ENCODE assay signal across 15 mouse cellular contexts in the genomic region with DNA sequence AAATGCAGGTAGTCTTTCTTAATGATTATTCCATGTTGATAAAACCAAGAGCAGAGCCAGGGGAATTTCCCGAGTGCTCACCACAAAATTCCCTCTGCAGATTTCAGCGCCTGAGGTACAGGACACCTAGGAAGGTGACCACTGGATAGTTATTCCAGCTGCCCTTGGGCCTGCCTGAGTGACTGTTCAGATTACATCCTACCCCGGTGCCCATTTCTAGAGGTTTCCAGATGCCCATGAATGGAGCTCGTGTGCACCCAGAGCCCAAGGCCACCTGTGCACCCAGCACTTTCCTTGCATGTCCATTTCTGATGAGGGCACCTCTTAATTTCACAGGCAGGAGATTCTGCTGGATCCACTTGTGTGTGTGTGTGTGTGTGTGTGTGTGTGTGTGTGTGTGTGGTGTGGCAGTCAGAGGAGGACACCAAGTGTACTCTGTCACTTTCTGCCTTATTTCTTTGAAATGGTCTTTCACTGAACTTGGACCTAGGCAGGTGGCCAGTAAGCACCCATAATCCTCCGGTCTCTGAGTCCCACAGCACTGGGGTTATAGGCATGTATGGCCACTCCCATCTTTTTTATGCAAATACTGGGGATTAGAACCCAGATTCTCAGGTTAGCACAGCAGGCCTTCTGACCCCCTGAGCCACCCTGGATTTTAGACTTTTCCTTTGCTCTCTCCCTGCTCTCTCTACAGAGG. TPM values are rescaled to one million over a fixed set of nuclear protein-coding genes. Genes with fewer than 3 reads are reported as not detected.
A peak's percentile ranks its signal among the peaks of the same experiment; 100 is the strongest.
DNase-seq lines count a peak whose midpoint lies in the region; ATAC-seq and TF ChIP-seq lines count a peak whose summit lies in the region.
"Had no signal": no experiment of that assay in that cellular context is flagged by ENCODE, and none has a peak within 500 bp of the region (broad histone marks: within the 10 kb centered on the region; RNA-seq: fewer than 3 reads in every experiment).

No protein-coding gene starts in this region.

- peak overlapping the region; percentile 42; the same call in 1 of the 2 replicates for H3K9ac ChIP-seq in heart, embryonic 16.5 days (ENCODE audit: low read length)
- H3K9ac ChIP-seq: hindbrain, embryonic 12.5 days; limb, embryonic 15.5 days had no signal

- no peak overlapping the region for H3K4me2 ChIP-seq in heart, embryonic 16.5 days (ENCODE audit: low read depth, low read length)
- H3K4me2 ChIP-seq: hindbrain, embryonic 12.5 days; limb, embryonic 15.5 days had no signal

- H3K79me2 ChIP-seq in macrophage (ENCODE audit: inconsistent target): peaks cover 90% of the 10 kb centered on the region

- no peak for TF ChIP-seq POLR2A in kidney, adult 2 months (IDR thresholded peaks at IDR 0.05; ENCODE audit: low read depth, low read length)

- TF ChIP-seq CTCF in gastrocnemius, adult 2 months (IDR thresholded peaks at IDR 0.05): no peak
- no peak for TF ChIP-seq CTCF in kidney, adult 2 months (conservative IDR thresholded peaks at IDR 0.05; ENCODE audit: insufficient read depth, insufficient read length, low read depth, low read length)

- H3K27ac ChIP-seq in gastrocnemius, adult 2 months: peak overlapping the region; percentile 74
- H3K27ac ChIP-seq in kidney, adult 2 months (ENCODE audit: insufficient read depth, low read depth, low read length): no peak overlapping the region
- H3K27ac ChIP-seq in heart, embryonic 16.5 days (ENCODE audit: low read length): peak overlapping the region; percentile 62
- peak overlapping the region; percentile 98 for H3K27ac ChIP-seq in macrophage
- H3K27ac ChIP-seq: layer of hippocampus, adult 2 months had no signal

- ATAC-seq in heart, embryonic 16.5 days (replicated peaks; ENCODE audit: extremely low read depth, insufficient read depth, low FRiP score): no peak

- WGBS in kidney, adult 2 months: 78% methylated on average over 5 of the region's 5 CpGs
- WGBS in heart, embryonic 16.5 days: 77% methylated on average over 5 of the region's 5 CpGs
- 96% methylated on average over 5 of the region's 5 CpGs for WGBS in macrophage (ENCODE audit: missing documents)

- no peaks in the 10 kb centered on the region for H3K27me3 ChIP-seq in kidney, adult 2 months (replicated peaks; ENCODE audit: control insufficient read depth, insufficient read depth, low read length)
- no peaks in the 10 kb centered on the region for H3K27me3 ChIP-seq in heart, embryonic 16.5 days (ENCODE audit: control insufficient read depth, insufficient read depth, low read length)
- H3K27me3 ChIP-seq: hindbrain, embryonic 12.5 days; limb, embryonic 15.5 days had no signal

- no peaks in the 10 kb centered on the region for H3K9me3 ChIP-seq in heart, embryonic 16.5 days (replicated peaks; ENCODE audit: control insufficient read depth, low read length)
- H3K9me3 ChIP-seq: hindbrain, embryonic 12.5 days; limb, embryonic 15.5 days had no signal

- no peak overlapping the region for H3K4me3 ChIP-seq in gastrocnemius, adult 2 months
- H3K4me3 ChIP-seq in kidney, adult 2 months (ENCODE audit: insufficient read depth, low read depth, low read length): no peak overlapping the region
- H3K4me3 ChIP-seq in heart, embryonic 16.5 days (ENCODE audit: low read length): no peak overlapping the region
- H3K4me3 ChIP-seq in macrophage (ENCODE audit: inconsistent target): no peak overlapping the region
- H3K4me3 ChIP-seq: hindbrain, embryonic 12.5 days; layer of hippocampus, adult 2 months; limb, embryonic 15.5 days; myocyte had no signal

- no peak for DNase-seq in gastrocnemius, adult 2 months
- DNase-seq in gastrocnemius, postnatal 4 days (ENCODE audit: low spot score in 2 of 2): no peak
- peak; percentile 54 for DNase-seq in kidney, adult 2 months
- DNase-seq in kidney, postnatal 4 days: no peak
- no peak for DNase-seq in frontal cortex, postnatal 36 days (ENCODE audit: low spot score in 2 of 2)
- no peak for DNase-seq in adrenal gland, postnatal 25 days
- DNase-seq: adrenal gland, postnatal 10 days; kidney, adult 8-10 months; thymus, adult 2 months had no signal

- intact Hi-C loops in gastrocnemius, adult 2 months (cut with DNase I): no loop called here

- H3K4me1 ChIP-seq in kidney, adult 2 months (ENCODE audit: control insufficient read depth, insufficient read depth, low read length): peaks cover 10% of the 10 kb centered on the region; the same call in 1 of the 2 replicates
- peaks cover 73% of the 10 kb centered on the region for H3K4me1 ChIP-seq in heart, embryonic 16.5 days (ENCODE audit: control insufficient read depth, insufficient read depth, low read length)

- H3K36me3 ChIP-seq in kidney, adult 2 months (ENCODE audit: control insufficient read depth, insufficient read depth, low read length): no peaks in the 10 kb centered on the region
- H3K36me3 ChIP-seq in heart, embryonic 16.5 days (ENCODE audit: control insufficient read depth, insufficient read depth): no peaks in the 10 kb centered on the region
- no peaks in the 10 kb centered on the region for H3K36me3 ChIP-seq in macrophage (ENCODE audit: inconsistent target)
- H3K36me3 ChIP-seq: hindbrain, embryonic 12.5 days; limb, embryonic 15.5 days had no signal

RNA-seq across cellular contexts. Expression of gene Nek6, which starts 22.9 kb away (rescaled TPM):
- 10 to 100 TPM in 1 of 2 experiments, 1 to 10 TPM in 1; 4.9 to 10.7 TPM for total RNA-seq in gastrocnemius, adult 2 months (2021)
- total RNA-seq in gastrocnemius, postnatal 4 days (2021): 10 to 100 TPM; 21.3 to 26.0 TPM
- polyA plus RNA-seq in kidney, adult 2 months (2012; rRNA removed): 15.0 and 18.6 TPM in 2 replicates
- polyA plus RNA-seq in heart, embryonic 16.5 days (2015; fragmentation: Nextera tagmentation; extraction: Ambion mirVana): 66.2 and 67.9 TPM in 2 replicates
- total RNA-seq in macrophage (2018; cell fraction: chromatin; rRNA removed): 10 to 100 TPM in 24 of 26 experiments, 1 to 10 TPM in 2; 7.6 to 91.2 (median 22.2) TPM
- total RNA-seq in macrophage (2018; cell fraction: cytosol; rRNA removed): 10 to 100 TPM; 21.6 to 55.9 (median 38.0) TPM
- total RNA-seq in macrophage (2018; cell fraction: nucleus; rRNA removed): 100 to 1,000 TPM in 1 of 26 experiments, 10 to 100 TPM in 24, 1 to 10 TPM in 1; 9.4 to 134 (median 28.9) TPM
- 25.6 to 82.5 TPM (median 33.5 TPM) in 3 replicates for polyA plus RNA-seq in macrophage (2018)
- total RNA-seq in adrenal gland, postnatal 25 days (2021): 11.7 and 13.2 TPM in 2 replicates
